Mouse (Mus musculus): ENCODE data around the gene Spata31d1a.

GRCm38 (mm10) chr13:59669946-59670345, 40.2 kb downstream of the Spata31d1a start:
- TF ChIP-seq HCFC1 (IDR thresholded peaks at IDR 0.05; ENCODE audit: borderline replicate concordance, insufficient read depth, low read length) (no peak), ZC3H11A (IDR thresholded peaks at IDR 0.05; ENCODE audit: borderline replicate concordance, low read depth, low read length) (no peak), ZNF384 (IDR thresholded peaks at IDR 0.05; ENCODE audit: low read depth, low read length) (no peak), MAFK (IDR thresholded peaks at IDR 0.05; ENCODE audit: insufficient read depth, low read depth, low read length) (no peak)

All from ES-E14 (cell line).